Mouse (Mus musculus) thymus, postnatal 25 days (tissue): Measurements from ENCODE around the gene Slc23a2.

ENCODE experiments used
- DNase-seq: peaks from one replicate; pipeline ENCODE4 v3.0.0; 2022

The Slc23a2 gene

DNA sequence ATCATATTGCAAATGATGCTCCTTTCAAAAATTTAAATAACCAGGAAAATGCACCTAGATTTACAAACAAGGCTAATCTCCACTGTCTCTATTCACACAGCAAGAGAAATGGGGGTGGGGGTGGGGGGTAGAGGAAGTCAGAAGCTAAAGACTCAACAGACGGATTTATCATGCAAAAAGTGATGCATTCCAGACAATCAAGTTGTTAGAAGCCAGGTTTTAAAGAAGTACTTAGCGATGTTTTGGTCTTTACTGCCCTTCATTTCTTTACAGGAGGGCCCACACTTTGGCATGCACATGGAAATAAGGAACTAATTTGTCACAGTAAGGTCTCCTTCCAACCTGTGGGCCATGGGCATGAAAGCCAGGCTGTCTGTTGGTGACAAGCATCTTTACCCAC is 11.5 kb downstream of the Slc23a2 start:
- DNase-seq, result no peak

DNA sequence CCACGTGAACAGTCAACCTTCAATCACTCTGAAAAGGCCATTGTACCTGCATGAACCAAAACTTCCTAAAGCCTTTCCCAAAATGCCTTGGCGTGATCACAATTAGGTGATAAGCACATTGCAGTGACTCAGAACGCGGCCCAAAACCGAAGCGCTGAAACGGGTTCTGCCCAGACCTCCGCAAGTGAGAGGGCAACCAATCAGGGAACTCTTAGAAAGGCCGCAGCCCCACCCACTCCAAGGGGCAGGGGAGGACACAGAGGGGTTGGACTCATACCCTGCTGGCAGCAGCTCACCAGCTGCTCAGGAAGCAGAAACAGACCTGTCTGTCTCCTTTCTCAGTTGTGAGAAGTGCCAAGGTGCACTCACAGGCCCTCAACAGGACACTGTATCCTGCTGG is 13.6 kb downstream of the Slc23a2 start:
- DNase-seq, result peak; percentile 50

DNA sequence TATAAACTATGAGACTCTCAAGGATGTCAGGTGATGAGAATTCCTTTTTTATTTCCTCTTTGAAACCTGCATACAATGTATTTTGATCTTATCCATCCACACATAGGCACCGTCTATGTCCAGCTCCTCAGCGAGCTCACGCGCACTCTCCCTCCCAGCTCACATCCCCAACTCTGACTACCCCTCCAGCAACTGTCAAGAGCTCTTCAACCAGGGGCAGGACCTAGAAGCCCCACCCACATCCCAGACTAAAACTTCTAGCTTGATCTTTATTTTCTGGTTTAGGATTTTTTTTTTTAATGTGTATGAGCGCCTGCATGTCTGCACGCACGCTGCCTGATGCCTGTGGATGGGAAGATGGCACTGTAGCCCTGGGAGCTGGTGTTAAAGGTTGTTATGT is 14.9 kb downstream of the Slc23a2 start:
- no peak for DNase-seq

DNA sequence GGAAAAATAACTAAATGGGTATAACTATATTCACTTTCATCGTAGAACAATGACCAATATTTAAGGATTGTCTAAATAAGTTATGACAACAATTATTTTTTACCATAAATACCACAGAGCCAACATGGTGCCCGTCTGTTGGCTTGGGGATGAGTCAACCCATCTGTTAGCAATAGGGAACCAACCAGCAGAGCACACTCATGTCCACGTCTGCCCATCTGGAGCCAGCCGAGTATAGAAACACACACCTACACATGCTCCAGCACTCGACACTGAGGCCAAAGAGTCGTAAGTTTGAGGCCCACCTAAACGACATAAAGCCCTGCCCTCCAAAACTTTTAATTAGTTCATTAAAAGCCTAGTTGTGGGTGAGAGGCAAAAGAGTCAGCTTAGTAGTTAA is 15.7 kb downstream of the Slc23a2 start:
- DNase-seq, result no peak

DNA sequence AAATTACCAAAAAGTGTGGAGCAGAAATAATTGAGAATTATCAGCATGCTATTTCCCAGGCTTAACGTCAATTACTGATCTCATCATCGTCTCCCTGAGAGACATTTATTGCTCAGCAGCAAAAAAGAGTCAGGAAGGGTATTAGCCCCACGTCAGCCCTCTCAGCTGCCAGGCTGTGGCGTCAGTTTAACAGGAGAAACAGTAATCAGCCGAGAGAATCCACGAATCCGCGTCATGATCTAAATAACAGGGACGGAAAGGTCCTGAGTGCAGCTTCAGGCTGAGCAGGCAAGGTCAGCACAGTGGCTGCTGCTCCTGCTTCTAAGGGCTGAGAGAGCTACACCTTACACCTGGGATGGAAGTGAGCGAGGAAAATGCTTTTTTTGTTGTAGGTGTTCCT is 17.0 kb downstream of the Slc23a2 start:
- DNase-seq, result no peak

DNA sequence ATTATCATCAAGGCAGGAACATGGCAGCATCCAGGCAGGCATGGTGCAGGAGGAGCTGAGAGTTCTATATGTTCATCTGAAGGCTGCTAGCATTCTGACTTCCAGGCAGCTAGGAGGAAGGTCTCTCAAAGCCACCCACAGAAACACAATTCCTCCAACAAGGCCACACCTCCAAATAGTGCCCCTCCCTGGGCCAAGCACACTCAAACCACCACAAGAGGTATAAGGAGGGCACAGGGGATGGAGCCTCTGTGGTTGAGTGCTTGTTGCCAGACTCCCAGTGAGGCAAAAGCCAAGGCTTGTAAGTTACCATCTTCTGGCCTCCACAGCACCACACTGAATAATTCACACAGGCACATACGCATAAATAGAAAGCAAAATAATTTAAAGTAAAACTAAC is 18.6 kb downstream of the Slc23a2 start:
- DNase-seq, result no peak

DNA sequence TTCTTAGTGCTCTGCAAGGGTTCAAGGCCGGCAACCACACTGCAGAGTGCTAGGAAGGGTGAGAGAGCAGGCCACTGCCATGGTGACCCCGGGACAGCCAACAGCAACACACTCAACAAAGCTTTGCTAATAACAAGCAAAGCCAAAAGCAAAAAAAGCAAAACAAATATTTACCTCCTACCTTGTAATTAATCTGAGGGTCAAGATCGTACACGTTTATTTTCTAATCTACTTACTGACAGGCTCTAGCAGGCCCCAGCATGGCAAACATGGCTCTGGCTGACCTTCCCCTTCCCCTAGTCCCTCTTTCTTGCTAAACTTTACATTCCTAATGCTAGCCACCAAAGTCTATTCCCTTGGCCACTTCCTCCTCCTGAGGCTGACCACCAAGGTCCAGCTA is 21.8 kb downstream of the Slc23a2 start:
- no peak for DNase-seq

DNA sequence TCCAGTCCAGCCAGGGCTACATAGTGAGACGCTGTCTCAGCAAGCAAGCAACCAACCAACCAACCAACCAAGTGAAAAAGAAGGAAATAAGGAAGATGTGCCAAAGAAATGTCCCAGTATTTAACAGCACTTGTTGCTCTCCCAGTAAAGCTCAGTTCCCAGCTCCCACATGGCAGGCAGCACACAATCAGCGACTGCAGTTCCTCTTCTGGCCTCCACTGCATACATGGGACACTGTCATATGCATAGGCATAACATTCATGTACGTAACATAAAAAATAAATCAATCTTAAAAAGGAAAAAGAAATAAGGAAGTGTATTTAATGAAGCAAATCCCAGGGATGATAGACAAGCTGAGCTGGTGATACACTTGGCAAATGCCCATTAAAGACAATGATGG is 23.9 kb downstream of the Slc23a2 start:
- no peak for DNase-seq

DNA sequence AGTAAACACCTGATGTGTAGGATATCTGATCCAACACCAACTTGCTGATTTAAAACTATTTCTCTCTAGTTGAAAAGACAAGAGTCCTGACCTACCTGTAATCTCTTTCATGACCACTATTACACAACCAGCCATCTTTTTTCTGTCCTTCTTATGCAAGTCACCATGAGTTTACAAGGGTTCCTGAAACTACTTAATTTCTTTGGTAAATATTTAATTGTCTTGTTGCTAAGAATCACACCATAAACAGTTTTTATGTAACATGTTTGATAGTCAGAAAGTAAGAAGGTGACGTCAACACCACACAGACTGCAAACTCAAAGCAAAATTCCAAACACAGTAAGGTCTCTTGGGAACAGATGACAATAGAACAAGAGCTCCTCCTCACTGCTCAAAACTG is 26.3 kb downstream of the Slc23a2 start:
- DNase-seq, result no peak

DNA sequence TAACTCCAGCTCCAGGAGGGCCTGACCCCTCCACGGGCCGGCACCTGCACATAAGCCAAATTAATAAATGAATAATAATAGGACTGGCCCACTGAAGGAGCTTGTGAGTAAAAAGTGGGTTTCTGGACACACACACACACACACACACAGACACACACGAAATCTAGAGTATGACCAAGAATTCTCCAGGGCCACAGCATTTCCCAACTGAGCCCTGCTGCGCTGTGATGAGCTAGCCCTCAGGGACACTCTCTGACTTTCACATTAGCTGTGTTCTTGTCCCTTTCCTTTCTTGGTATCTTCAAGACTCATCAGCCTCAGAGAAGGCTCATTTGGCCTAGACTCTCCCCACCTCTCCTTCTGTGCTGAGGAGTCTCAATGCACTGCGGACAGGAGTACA is 29.0 kb downstream of the Slc23a2 start:
- DNase-seq, result no peak

DNA sequence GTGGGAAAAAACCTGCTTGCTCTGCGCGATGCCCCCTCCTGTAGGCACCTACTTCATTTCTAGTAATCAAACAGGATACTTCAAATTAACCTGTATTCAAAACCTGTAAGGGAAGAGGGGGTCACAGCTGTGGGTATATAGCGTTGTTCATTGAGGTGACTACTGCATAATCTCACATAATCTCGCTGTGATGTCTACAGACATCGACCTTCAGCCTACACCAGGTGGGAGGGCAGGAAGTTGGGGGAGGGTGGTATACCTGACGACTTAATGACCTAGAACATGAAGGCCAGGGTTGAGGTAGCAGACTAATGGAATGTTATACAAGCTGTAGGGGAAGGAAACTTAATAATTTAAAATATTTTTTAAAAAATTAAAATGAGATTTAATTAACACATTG is 29.6 kb downstream of the Slc23a2 start:
- no peak for DNase-seq

DNA sequence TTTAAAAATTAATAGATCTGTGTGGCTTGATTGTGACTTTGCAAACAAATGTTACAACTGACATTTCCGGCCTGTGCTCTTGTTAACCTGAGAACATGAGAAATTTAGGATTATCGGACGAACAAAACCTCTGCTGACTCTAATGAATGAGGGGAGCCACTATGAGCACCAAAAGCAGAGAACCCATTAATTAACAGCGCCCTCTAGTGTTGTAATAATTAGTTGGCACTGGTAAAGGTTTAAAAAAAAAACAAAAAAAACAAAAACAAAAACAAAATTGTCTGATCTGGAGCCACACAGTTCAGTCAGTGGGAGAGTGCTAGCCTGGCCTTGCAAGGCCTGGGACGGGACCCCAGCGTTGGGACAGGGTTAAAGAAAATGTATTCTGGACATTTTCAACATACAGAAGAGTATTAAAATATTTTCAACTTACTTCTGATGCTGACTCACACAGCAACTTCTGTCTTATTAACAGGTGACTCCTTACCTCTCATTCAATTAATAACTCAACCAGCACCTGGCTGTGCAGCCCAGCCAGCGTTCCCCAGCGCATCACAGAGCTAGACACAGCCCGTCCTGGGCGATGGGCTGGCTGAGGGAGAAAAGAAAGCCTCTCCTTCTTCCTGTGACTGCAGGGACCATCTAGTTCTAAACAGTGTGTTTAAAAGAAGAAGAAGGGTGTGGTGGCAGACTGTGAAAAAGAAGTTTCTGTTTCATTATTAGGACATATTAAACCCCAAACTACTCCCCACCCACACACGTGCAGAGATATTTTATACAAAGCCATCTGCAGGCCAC is 30.7 kb downstream of the Slc23a2 start:
- no peak for DNase-seq

DNA sequence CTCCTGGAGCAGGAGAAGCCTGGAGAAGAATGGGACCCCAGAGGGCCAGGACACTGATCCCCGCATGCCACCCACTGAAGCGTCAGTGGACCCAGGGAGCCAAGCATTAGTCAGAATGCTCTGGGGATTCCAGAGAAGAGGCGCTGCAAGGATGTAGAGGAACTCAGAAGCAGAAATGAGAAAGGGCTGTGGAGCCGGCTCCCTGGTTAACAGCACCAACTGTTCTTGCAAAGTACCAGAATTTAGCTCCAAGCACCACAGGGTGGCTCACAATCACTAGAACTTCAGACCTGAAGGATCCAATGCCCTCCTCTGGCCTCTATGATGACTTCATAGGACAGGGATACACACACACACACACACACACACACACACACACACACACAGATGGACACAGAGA is 32.6 kb downstream of the Slc23a2 start:
- no peak for DNase-seq

DNA sequence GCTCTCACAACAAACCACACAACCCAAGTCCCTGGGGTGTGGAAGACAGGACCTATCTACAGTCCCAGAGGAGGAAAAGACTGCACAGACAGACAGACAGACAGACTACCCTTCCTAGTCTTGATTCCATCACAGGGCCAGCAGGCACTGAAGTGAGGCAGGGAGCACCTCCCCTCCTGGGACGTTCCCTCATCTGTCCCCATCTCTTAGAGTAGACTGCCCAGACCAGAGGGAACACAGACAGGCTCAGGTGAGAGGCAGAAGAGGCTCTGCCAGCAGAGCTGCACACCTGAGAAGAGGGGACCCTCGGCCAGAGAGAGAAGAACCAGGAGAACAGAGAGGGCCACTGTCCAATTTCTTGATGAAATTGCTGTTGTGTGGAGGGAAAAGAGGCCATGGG is 33.0 kb downstream of the Slc23a2 start:
- no peak for DNase-seq

DNA sequence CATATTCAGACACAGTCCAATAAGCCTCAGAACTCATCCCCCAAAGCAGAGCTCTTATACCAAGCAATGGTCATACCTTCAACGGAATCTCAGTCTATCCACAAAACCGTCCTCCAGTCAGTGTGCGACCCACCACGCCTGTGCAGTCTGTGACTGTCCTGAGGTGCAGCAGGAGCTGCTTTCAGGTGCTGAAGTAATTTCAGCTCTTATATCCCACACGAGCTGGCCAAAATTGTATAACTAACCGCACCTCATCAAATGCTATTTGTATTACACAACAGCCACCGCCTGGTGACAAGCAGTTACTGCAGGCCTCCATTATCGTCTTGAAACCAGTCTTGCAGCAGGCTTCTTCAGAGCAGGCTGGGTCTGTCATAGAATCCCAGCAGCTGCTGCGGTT is 33.6 kb downstream of the Slc23a2 start:
- peak; percentile 59 for DNase-seq

DNA sequence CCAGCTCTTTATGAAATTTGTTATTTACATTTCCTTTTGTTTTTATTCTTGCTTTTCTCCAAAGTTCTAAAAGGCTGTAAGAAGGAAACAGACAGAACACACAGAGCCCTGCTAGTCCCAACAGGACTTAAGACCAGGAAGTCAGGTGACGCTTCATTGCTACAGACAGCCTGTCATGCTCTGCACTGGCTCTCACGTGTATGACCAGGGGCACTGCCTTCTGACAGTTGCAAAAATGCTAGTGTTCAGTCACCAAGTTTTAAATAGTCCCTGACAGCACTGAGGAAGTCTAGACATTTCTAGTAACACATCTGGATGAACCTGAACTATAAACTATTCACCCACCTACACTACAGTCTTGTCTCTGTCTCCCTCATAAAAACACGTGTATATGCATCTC is 34.2 kb downstream of the Slc23a2 start:
- no peak for DNase-seq

DNA sequence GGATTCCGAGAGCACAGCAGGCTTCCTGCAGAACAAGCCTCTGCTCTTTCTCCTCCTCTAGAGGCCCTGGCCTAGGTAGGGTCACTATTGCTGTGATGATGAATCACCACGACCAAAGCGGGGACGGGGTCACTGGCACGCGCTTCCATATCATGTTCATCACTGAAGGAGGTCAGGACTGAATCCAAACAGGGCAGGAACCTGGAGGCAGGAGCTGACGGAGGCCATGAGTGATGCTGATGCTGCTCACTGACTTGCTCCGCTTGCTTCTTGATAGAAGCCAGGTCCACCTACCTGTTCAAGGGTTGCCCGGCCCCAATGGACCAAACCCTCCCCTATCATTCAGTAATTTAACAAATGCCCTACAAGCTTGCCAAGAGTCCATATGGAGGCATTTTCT is 35.9 kb downstream of the Slc23a2 start:
- DNase-seq, result no peak

DNA sequence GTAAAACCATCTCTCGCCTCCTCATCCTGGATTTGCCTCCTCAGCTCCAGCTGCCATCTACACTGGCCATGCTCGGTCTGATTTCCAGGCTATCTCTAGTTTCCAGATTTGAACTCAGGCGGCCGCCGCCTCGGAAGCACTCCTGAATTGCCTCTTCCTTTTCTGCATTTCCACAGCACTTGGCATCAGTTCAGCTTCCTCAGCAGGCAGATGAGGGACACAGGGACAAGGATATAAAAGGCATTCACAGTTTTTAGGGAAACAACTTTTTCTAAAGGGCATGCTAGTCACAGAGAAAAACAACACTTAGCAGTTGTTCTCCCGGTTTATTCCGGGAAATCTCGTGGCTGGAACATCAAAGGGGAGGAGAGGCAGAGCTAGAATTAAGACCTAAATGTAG is 37.3 kb downstream of the Slc23a2 start:
- no peak for DNase-seq

DNA sequence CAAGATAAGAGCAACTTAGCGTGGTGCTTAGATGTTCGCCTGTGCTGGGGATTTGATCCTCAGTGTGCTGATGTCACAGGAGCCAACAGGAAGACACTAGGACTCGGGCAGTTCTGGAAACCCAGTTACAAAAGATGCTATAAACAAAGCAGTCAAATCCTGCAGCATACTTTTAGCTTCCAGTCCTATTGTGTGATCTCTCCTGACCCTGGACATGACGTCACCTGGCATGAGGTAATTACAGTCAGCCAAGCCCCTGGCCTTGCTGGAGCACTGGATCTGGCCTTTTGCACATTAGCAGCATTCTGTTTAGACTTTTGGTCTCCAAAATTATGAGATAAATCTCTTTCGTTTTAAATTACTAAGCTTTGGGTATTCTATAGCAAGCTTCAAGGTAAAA is 38.8 kb downstream of the Slc23a2 start:
- DNase-seq, result no peak

DNA sequence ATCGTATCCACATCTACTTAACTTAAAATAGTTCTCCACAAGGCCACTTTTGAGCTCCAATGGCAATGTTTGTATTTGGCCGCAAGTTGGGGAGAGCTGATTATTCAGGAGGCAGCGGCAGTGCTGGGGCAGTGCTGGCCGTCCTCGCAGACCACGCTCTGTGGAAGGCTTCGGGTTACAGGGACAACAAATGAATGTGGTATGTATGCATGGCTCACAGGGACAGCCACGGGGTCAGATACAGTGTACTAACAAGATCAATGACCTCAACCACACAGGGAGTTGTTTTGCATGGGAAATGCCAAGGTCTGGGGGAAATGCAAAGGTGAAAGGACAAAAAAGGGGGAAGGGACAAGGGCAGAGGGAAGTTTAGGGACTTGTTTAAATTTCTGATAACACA is 41.6 kb downstream of the Slc23a2 start:
- DNase-seq, result no peak

DNA sequence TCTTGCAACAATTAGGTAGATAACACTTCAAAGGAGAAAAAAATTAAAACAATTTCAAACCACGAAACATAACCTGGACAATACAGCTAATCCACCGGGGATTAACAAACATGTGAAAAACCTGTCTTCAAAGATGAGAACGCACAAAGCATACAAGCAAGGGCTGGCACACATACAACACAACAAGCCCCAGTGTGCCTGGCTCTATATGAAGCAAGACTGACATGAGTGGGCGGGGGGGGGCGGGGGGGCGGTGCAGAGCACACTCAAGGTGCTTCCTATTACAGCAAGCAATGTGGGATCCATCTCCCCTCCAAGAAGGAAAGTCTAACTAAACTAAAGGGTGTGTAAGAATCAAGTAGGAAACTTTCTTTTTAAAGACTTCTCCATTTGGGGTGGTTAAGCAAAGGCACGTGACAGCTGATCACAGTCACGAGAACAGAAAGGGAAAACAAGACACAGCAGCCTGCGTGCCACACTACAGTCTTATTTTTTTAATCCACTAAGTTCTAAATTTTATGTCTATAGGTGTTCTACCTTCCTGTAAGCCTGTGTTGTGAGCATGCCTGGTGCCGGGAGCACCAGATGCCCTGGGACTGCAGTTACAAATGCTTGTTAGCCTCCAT is 42.3 kb downstream of the Slc23a2 start:
- DNase-seq, result no peak

DNA sequence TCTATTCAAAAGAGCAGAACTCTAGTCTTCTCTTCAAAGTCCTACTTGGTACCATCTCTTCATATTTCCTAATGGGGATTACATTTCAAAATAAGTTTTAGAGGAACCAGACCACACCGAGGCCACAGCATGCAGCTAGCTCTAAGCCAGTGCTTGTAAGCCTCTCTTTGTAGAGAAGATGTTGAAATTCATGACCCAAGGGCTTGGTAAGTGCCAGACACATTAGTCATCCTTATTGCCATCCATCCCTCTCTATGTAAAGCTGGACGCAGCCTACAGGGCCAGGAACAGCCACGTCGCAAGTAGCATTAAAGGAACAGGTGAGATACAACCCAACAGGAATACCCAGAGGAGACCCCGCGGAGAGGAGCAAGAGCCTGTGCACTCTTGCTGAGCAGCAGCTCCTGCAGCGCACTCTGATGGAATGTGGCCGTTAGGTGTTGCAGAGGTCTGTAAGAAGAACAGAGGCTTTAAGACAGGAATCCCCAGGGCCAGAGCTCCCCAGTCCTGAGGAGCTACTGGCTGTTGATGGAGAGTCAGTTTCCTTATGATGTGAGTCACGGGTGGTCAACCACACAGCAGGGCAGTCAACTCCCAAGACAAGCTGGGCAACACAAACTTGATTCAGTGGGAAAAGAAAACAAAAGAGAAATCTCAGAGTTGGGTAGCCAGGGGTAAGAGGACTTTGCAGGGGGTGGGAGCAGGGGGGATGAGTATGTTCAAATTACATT is 45.8 kb downstream of the Slc23a2 start:
- DNase-seq, result no peak

DNA sequence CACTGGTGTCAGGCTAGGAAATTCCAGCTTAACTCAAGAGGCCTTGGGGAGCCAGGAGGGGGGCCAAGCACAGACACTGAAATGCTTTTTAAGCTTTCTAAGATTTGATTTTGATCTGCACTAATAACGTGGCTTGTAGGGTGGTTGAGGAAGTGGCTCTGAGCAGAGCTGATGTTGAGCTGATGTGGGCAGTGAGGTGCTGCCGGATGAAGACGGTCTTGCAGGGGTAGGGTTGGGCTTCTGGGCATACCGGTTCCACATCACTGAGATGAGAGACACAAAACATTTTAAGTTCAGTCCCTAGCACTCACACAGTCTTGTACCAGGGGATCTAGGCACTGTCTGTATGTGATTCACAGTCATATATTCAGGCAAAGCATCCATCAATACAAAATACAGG is 46.5 kb downstream of the Slc23a2 start:
- DNase-seq, result no peak

DNA sequence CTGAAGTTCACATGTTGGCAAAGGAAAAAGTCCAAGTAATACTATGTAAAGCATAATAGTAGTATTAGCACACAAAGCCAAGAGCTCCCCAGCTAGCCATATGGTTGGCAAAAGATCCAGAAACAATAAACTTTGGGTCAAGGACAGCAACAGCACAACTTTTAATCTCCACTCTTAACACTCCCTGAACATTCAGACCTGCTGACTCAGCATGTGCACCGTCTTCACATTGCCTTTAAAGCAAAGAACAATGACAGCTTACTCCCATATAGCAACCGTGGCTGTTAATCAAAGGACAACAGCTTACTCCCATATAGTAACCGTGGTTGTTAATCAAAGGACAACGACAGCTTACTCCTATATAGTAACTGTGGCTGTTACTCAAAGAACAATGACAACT is 48.3 kb downstream of the Slc23a2 start:
- DNase-seq, result no peak
